Mouse (Mus musculus) lung, embryonic 16.5 days (tissue): Measurements from ENCODE around the gene Gm49510. TPM values are rescaled to one million over a fixed set of nuclear protein-coding genes. Genes with fewer than 3 reads are reported as not detected.

Source experiments
- ATAC-seq: fragments of 200-750 bp; cut with Nextera tagmentation; 2 replicates; pipeline ENCODE4 v1.8.0; 2017; ENCODE audit warnings: low read depth, mild to moderate bottlenecking, moderate library complexity
- H3K27ac ChIP-seq: fragments of 300-500 bp; sonication (generic); 2 replicates; pipeline ENCODE4 v1.5.1; 2014; ENCODE audit warnings: mild to moderate bottlenecking, control low read depth, low read length
- H3K27me3 ChIP-seq: fragments of 300-500 bp; sonication (generic); 2 replicates; pipeline ENCODE4 v1.6.1; 2014; ENCODE audit warnings: low read depth, low read length, mixed read lengths; ENCODE audit not compliant: control insufficient read depth, insufficient read depth
- H3K36me3 ChIP-seq: fragments of 300-500 bp; sonication (generic); 2 replicates; pipeline ENCODE4 v1.6.1; 2014; ENCODE audit warnings: low read length; ENCODE audit not compliant: control insufficient read depth, insufficient read depth
- H3K4me1 ChIP-seq: fragments of 300-500 bp; sonication (generic); replicated peaks from 2 replicates; pipeline ENCODE4 v1.6.1; 2014; ENCODE audit warnings: low read length, mixed read lengths; ENCODE audit not compliant: control insufficient read depth, insufficient read depth
- H3K4me2 ChIP-seq: fragments of 300-500 bp; sonication (generic); 2 replicates; pipeline ENCODE4 v1.6.1; 2014; ENCODE audit warnings: low read depth, low read length, control low read depth
- H3K4me3 ChIP-seq: fragments of 300-500 bp; sonication (generic); 2 replicates; pipeline ENCODE4 v1.5.1; 2014; ENCODE audit warnings: mild to moderate bottlenecking, low read length, control low read depth
- H3K9ac ChIP-seq: fragments of 300-500 bp; sonication (generic); 2 replicates; pipeline ENCODE4 v1.6.1; 2014; ENCODE audit warnings: low read length, control low read depth
- H3K9me3 ChIP-seq: fragments of 300-500 bp; sonication (generic); 2 replicates; pipeline ENCODE4 v1.6.1; 2016; ENCODE audit warnings: low read length; ENCODE audit not compliant: control insufficient read depth
- WGBS: fragments of 180-500 bp; shearing (Covaris S2); extraction: QIAGEN DNeasy Blood & Tissue Kit; methylation state at CpG from one replicate; pipeline ENCODE4 v1.1.7; 2014; 5-methylcytosine and 5-hydroxymethylcytosine counted together
- polyA plus RNA-seq: library from polyadenylated mRNA; unstranded; fragments of >200 nt; fragmentation: Nextera tagmentation; extraction: Ambion mirVana; gene quantifications from 2 replicates; pipeline ENCODE4 v1.2.1, GENCODE M21; 2015

Gm49510 gene
- polyA plus RNA-seq, 1 experiment from 2014 or later: 0.59 TPM

DNA sequence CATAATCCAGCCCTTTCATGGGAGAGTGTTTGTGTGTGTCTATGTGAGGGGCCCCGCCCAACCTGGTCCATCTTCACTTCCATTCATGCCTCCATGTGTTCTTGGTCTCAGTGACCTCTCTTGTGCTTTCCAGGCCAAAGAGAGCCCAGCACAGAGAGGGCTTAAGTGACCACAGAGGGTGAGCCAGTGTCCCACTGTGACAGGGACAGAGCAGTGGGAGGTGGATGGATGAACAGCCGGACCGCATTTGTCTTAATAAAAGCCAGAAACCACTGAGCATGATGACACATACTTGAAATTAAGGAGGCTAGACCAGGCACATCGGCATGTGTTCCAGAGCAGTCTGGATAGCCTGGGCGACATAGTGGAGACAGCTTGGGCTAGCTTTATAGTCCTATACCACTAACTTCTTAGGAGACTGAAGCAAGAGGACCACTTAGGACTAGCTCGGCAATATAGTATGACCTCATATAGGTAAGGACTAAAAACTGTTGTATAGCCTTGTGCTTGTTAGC is 30.8 kb downstream of the Gm49510 start:
- no peaks in the 10 kb centered on the region; the same call in 1 of the 2 replicates for H3K36me3 ChIP-seq
- no peak overlapping the region for H3K4me2 ChIP-seq
- WGBS: 93% methylated on average over 6 of the region's 6 CpGs
- no peak overlapping the region for H3K9ac ChIP-seq
- no peaks in the 10 kb centered on the region for H3K9me3 ChIP-seq
- H3K27me3 ChIP-seq: no peaks in the 10 kb centered on the region
- no peak overlapping the region for H3K4me3 ChIP-seq
- H3K27ac ChIP-seq: no peak overlapping the region
- H3K4me1 ChIP-seq: peaks cover 29% of the 10 kb centered on the region
- ATAC-seq: no peak

DNA sequence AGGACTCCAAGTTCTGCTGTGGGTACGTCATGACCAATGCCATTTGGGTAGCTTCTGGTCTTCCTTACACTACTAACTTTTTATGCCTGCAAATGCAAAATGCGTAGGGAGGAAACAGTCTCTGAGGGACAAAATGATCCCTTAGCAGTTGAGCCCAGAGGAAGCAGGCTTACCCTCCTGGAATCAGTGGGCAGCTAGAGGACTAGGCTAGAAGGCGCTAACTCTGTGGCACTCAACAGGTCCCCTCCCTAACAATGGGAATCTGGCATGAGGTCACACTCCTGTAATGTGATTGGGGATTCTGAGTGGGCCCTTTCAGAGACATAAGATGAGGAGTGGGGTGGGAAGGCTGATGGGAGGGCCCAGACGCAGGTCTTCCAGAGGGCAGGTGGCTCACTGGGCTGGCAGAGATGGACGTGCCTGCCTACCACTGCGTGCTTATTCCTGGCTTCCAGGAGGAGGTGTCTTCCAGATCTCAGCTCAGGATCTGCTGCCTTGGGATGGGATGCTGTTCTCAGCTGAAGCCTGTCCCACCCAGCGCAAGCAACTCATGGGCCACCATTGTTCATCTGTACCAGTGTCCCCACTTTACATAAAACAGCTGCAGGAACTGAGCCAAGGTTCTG is 31.4 kb downstream of the Gm49510 start:
- Histone ChIP-seq H3K27ac (no peak overlapping the region), H3K4me2 (no peak overlapping the region)
- ATAC-seq: no peak

DNA sequence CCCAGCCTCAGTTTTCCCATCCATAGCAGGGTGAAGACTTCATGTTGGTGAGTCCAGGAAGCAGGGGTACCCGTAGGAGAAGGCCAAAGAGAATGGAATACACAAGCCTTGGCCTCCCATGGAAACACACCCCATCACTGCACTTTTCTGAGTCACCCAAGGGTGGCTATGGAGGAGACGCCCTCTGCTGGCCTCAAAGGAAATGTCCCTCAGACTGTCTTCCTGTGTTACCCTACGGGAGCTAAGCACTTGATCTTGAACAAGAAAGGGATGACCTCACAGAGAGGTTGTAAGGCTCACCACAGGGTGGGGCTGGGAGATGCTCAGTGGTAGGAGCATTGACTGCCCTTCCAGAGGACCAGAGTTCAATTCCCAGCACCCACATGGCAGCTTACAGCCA is 32.1 kb downstream of the Gm49510 start:
- Histone ChIP-seq H3K4me2 (no peak overlapping the region), H3K27me3 (no peaks in the 10 kb centered on the region), H3K36me3 (no peaks in the 10 kb centered on the region; the same call in 1 of the 2 replicates), H3K9me3 (no peaks in the 10 kb centered on the region), H3K4me3 (no peak overlapping the region), H3K27ac (no peak overlapping the region), H3K4me1 (peaks cover 26% of the 10 kb centered on the region), H3K9ac (no peak overlapping the region)
- ATAC-seq: no peak
- WGBS: 16% methylated on average over 3 of the region's 3 CpGs

More for the DNA sequence above, 31.4 kb downstream of the Gm49510 start:
- H3K4me1 ChIP-seq: peaks cover 29% of the 10 kb centered on the region
- 82% methylated on average over 7 of the region's 7 CpGs for WGBS
- no peak overlapping the region for H3K9ac ChIP-seq
- no peaks in the 10 kb centered on the region for H3K9me3 ChIP-seq
- H3K27me3 ChIP-seq: no peaks in the 10 kb centered on the region
- no peaks in the 10 kb centered on the region; the same call in 1 of the 2 replicates for H3K36me3 ChIP-seq
- H3K4me3 ChIP-seq: no peak overlapping the region

DNA sequence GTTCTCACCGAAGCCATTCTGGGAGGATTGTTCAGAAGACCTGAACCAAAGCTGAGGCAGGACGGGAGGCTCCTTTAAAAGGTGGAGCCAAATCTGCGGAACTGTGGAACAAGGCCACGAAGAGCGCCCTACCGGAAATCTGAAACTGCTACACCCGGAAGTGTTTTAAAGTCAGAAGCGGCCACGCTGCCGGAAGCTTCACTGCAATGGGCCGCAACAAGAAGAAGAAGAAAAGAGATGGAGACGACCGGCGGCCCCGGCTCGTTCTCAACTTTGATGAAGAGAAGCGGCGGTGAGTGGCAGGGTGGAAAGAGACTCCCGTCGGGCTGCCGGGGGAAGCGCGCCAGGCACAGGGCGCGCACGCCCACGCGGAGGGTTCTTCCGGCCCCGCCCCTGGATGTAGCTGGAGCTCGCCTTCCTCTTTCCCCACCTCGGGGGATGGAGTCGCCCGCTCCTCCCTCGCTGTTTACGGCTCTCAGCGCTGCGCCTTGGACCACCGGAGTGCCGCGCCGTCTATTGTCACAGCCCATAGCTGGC is 35.4 kb downstream of the Gm49510 start, which contains the start of gene Nol12:
Gene Nol12 (plus strand): TSS at position 150 of the 537 bp plus-strand sequence.
- under 1% methylated on average over 40 of the region's 42 CpGs for WGBS

DNA sequence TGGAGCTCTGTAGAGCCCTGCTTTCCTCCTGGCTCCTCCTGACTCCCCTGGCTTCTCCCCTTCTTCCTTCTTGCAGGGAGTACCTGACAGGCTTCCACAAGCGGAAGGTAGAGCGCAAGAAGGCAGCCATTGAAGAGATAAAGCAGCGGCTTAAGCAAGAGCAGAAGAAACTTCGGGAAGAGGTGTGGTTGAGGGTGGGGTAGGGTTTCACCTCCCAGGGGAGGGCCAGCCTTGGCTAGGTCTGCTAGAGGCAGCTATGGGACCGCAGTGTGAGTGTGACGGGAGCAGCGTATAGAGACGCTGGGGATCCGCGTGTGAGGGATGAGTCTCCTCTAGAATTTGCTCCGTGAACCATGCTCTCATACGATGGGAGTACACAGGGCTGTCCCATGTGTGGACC is 36.9 kb downstream of the Gm49510 start:
- Histone ChIP-seq H3K4me1 (peaks cover 9% of the 10 kb centered on the region), H3K4me3 (no peak overlapping the region), H3K36me3 (peaks cover 19% of the 10 kb centered on the region), H3K27me3 (no peaks in the 10 kb centered on the region), H3K9me3 (no peaks in the 10 kb centered on the region), H3K4me2 (no peak overlapping the region), H3K9ac (no peak overlapping the region), H3K27ac (no peak overlapping the region)
- no peak for ATAC-seq
- 88% methylated on average over 12 of the region's 12 CpGs for WGBS

More for the DNA sequence above, 35.4 kb downstream of the Gm49510 start, which contains the start of gene Nol12:
- ATAC-seq: peak; percentile 90
- Histone ChIP-seq H3K27ac (peak within 1 kb of the TSS; percentile 58; the same call in 1 of the 2 replicates), H3K36me3 (peaks cover 10% of the 10 kb centered on the region), H3K4me2 (peak within 1 kb of the TSS; percentile 69), H3K4me1 (peaks cover 9% of the 10 kb centered on the region), H3K4me3 (peak within 1 kb of the TSS; percentile 72), H3K9me3 (no peaks in the 10 kb centered on the region), H3K9ac (peak within 1 kb of the TSS; percentile 75), H3K27me3 (no peaks in the 10 kb centered on the region)

DNA sequence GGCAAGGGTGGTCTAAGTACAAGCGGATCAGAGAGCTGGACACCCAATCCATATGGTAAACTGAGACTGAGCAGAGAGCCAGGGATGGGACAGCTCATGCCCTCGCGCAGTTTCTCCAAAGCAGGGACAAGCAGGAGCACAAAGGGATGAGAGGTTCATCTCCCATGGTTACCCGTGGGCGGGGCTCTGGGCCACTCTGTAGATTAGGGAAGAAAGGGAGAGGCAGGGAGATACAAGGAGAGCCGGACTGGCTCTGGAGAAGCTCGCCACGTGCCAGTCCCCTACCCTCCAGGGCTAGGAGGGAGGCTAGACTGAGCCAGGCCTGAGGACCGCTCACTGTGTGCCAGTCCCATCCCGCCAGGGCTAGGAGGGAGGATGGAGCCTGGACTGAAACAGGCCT is 37.8 kb downstream of the Gm49510 start:
- 88% methylated on average over 10 of the region's 10 CpGs for WGBS
- H3K4me1 ChIP-seq: peaks cover 9% of the 10 kb centered on the region
- no peak for ATAC-seq
- H3K36me3 ChIP-seq: peaks cover 21% of the 10 kb centered on the region
- H3K4me3 ChIP-seq: no peak overlapping the region
- H3K9me3 ChIP-seq: no peaks in the 10 kb centered on the region
- H3K27ac ChIP-seq: no peak overlapping the region
- no peak overlapping the region for H3K9ac ChIP-seq
- no peaks in the 10 kb centered on the region for H3K27me3 ChIP-seq
- no peak overlapping the region for H3K4me2 ChIP-seq

DNA sequence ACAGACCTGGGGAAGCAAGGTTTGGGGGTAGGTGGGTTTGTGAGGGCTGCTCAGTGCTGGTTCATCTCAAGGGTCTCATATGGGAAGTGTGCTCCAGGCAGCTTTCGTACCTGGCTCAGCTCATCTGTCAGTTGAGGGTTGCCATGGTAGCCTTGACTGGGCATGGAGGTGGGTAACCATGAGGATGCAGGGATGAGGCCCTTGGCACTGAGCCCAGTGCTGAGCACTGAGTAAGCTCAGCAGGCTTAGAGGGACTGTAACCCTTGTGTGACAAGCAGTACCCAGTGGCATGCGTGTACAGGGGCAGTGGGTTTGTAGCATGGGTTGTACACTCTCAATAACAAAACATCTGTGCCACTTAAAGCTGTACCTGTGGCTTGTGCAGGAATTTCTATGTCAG is 38.5 kb downstream of the Gm49510 start:
- H3K9ac ChIP-seq: no peak overlapping the region
- H3K4me2 ChIP-seq: no peak overlapping the region
- H3K4me3 ChIP-seq: no peak overlapping the region
- H3K4me1 ChIP-seq: peaks cover 13% of the 10 kb centered on the region
- H3K27me3 ChIP-seq: no peaks in the 10 kb centered on the region
- H3K9me3 ChIP-seq: no peaks in the 10 kb centered on the region
- no peak for ATAC-seq
- H3K27ac ChIP-seq: no peak overlapping the region
- 85% methylated on average over 2 of the region's 2 CpGs for WGBS
- H3K36me3 ChIP-seq: peaks cover 21% of the 10 kb centered on the region

DNA sequence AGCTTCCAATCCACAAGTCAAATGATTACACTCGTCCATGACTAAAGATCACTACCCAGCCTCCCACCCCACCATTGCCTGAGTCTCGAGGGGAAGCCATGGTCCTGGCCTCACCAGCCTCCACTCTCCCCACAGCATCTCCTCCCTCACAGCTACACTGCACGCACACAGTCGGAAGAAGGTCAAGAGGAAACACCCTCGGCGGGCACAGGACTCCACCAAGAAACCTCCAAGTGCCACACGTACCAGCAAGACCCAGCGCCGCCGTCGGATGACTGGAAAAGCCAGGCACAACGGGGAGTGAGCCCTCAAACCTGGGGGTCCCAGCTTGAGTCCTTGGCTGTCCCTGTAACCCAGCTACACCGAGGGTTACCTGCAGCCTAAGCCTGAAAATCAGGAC is 40.9 kb downstream of the Gm49510 start:
- Histone ChIP-seq H3K4me3 (no peak overlapping the region), H3K4me1 (peaks cover 15% of the 10 kb centered on the region), H3K27ac (no peak overlapping the region), H3K9me3 (no peaks in the 10 kb centered on the region), H3K9ac (no peak overlapping the region), H3K27me3 (no peaks in the 10 kb centered on the region), H3K4me2 (no peak overlapping the region), H3K36me3 (peaks cover 21% of the 10 kb centered on the region)
- ATAC-seq: no peak
- WGBS: 88% methylated on average over 13 of the region's 13 CpGs

DNA sequence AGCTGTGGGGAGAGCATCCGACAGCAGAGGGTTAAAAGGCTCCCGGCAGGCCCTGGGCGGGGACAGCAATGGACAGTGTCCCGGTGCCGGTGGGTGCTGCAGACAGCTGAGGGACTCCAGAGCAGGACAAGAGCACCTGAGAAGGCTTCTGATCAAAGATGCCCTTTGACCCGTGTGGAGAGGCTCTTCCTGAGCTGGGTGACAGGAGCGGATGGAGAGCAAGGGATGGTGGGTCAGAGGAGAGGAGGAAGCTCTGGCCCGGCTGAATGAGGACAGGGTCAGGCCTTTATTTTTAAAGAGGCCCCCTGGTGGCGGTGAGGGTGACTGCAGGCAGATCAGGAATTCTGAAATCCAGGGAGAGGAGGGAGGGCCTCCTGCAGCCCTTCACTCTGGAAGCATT is 43.2 kb downstream of the Gm49510 start:
- no peak overlapping the region for H3K27ac ChIP-seq
- peak overlapping the region; percentile 75 for H3K4me2 ChIP-seq
- peaks cover 20% of the 10 kb centered on the region for H3K36me3 ChIP-seq
- peaks cover 6% of the 10 kb centered on the region for H3K4me1 ChIP-seq
- H3K9ac ChIP-seq: peak overlapping the region; percentile 69
- H3K27me3 ChIP-seq: no peaks in the 10 kb centered on the region; the same call in 1 of the 2 replicates
- WGBS: 4% methylated on average over 9 of the region's 9 CpGs
- H3K4me3 ChIP-seq: peak overlapping the region; percentile 48
- peak; percentile 57 for ATAC-seq
- H3K9me3 ChIP-seq: no peaks in the 10 kb centered on the region
